Mouse (Mus musculus): ENCODE results near the gene Coro2a.

- TF ChIP-seq CTCF (IDR thresholded peaks at IDR 0.05; ENCODE audit: low read depth) (no peak), EP300 (IDR thresholded peaks at IDR 0.05; ENCODE audit: low read depth) (no peak)
These were observed 32.3 kb downstream of the Coro2a start for GRCm38 (mm10) chr4:46569671-46570070.
